Mouse (Mus musculus): ENCODE measurements around the gene Tacc2. TPM values are rescaled to one million over a fixed set of nuclear protein-coding genes. Genes with fewer than 3 reads are reported as not detected.
A peak's percentile ranks its signal among the peaks of the same experiment; 100 is the strongest.

Tacc2 gene
- polyA plus RNA-seq, 1 experiment from 2014 or later = 53.7 TPM

DNA sequence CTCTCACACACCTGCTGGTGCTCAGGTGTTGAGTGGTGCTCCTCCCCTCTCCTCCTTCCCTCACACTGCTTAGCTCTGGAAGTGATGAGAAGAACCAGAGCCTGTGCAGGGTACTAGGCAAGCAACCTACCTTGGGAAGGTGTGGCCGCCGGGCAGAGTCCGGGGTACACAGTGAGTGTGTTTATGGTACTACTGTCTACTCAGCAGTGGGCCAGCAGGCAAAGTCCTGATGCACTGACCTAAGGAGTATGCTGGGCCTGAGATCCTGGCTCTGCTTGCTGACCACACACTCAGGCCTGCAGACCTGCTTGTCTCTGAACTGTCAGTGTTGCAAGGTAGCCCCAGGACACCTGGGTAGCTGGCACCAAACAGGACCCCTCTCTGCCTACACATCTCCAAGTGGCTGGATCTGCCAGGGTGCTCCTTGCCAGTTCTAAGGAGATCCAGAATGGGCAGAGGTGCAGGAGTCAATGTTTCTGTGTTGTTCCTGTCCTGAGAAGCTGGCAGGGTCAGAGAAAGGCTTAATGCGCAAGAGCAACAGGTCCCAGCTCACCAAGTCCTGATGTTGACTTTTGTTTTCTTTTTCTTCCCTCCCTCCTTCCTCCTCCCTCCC is 57.1 kb downstream of the Tacc2 start:
- H3K9me3 ChIP-seq (replicated peaks) = no peaks in the 10 kb centered on the region
- WGBS = 82% methylated on average over 4 of the region's 4 CpGs
- no peak overlapping the region for H3K4me2 ChIP-seq
- H3K27ac ChIP-seq (ENCODE audit: poor library complexity, severe bottlenecking) = no peak overlapping the region
- no peak overlapping the region for H3K9ac ChIP-seq
- H3K36me3 ChIP-seq = no peaks in the 10 kb centered on the region
- no peak overlapping the region for H3K4me3 ChIP-seq
- H3K4me1 ChIP-seq (replicated peaks) = peaks cover 46% of the 10 kb centered on the region
- H3K27me3 ChIP-seq (replicated peaks) = no peaks in the 10 kb centered on the region
- no peak for ATAC-seq (ENCODE audit: insufficient number of reproducible peaks, low FRiP score)

DNA sequence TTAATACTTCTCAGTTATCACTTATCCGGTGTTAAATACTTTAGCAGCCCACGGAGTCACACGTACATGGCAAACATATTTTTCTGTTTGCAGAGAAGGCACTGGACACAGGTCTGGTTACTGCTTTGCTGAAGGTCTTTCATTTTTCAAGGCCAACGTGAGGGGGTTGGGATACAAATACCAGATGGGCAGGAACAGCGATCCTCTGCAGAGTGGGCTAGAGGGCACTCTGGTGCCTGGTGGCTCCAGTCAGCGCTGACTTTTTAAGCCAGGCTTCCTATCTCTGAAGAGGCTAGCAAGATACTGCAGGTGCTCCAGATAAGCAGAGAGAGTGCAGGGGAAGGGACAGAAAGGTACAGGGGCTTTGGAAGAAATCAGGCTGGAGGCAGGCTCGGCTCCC is 58.0 kb downstream of the Tacc2 start:
- no peak for ATAC-seq (ENCODE audit: insufficient number of reproducible peaks, low FRiP score)
- WGBS = 28% methylated on average over 7 of the region's 7 CpGs
- Histone ChIP-seq H3K4me3 (no peak overlapping the region), H3K9me3 (replicated peaks) (no peaks in the 10 kb centered on the region), H3K36me3 (no peaks in the 10 kb centered on the region), H3K4me1 (replicated peaks) (peaks cover 44% of the 10 kb centered on the region), H3K9ac (no peak overlapping the region), H3K27ac (ENCODE audit: poor library complexity, severe bottlenecking) (no peak overlapping the region), H3K27me3 (replicated peaks) (no peaks in the 10 kb centered on the region), H3K4me2 (no peak overlapping the region)

DNA sequence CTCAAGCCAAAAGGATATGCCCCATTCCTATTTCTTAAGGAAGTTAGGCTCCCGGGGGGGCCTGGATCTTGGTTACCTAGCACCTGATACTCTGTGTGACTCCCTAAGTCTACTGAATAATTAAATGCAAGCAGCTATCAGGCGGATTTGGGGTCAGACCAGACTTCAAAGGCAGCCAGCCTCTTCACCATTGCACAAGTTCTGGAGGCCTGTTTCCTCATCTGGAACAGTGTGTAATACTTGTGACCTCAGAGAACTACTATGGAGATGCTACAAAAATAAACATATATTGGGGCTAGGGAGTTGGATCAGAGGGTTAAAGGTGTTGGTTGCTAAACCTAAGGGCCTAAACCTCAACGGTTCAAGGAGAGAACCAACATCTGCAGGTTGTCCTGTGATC is 59.0 kb downstream of the Tacc2 start:
- no peak overlapping the region for H3K9ac ChIP-seq
- WGBS = 77% methylated on average over 3 of the region's 3 CpGs
- no peak overlapping the region for H3K27ac ChIP-seq (ENCODE audit: poor library complexity, severe bottlenecking)
- no peaks in the 10 kb centered on the region for H3K27me3 ChIP-seq (replicated peaks)
- H3K9me3 ChIP-seq (replicated peaks) = no peaks in the 10 kb centered on the region
- ATAC-seq (ENCODE audit: insufficient number of reproducible peaks, low FRiP score) = no peak
- no peak overlapping the region for H3K4me2 ChIP-seq
- H3K4me3 ChIP-seq = no peak overlapping the region
- no peaks in the 10 kb centered on the region for H3K36me3 ChIP-seq
- H3K4me1 ChIP-seq (replicated peaks) = peaks cover 40% of the 10 kb centered on the region

DNA sequence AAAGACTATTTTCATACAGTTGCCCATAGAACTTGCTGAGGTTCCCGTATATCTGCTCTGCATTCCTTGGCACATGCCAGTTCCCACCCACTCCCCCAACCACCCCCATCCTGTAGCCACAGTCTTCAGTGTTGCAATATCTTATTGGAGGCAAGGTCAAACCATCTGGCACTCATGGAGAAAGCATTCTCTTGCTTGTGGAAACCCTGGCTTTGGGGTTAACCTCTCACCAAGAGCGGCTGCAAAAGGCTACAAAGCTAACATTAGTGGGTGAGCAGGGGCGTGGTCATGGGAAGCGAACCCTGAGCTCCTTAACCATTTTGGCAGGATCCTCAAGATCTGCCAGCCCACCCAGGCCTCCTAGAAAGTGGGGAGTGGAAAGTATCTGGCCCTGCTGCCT is 59.7 kb downstream of the Tacc2 start:
- no peaks in the 10 kb centered on the region for H3K36me3 ChIP-seq
- no peaks in the 10 kb centered on the region for H3K27me3 ChIP-seq (replicated peaks)
- peaks cover 40% of the 10 kb centered on the region for H3K4me1 ChIP-seq (replicated peaks)
- H3K4me3 ChIP-seq = no peak overlapping the region
- 79% methylated on average over 4 of the region's 4 CpGs for WGBS
- no peaks in the 10 kb centered on the region for H3K9me3 ChIP-seq (replicated peaks)
- no peak overlapping the region for H3K9ac ChIP-seq
- no peak for ATAC-seq (ENCODE audit: insufficient number of reproducible peaks, low FRiP score)
- no peak overlapping the region for H3K4me2 ChIP-seq
- H3K27ac ChIP-seq (ENCODE audit: poor library complexity, severe bottlenecking) = no peak overlapping the region

DNA sequence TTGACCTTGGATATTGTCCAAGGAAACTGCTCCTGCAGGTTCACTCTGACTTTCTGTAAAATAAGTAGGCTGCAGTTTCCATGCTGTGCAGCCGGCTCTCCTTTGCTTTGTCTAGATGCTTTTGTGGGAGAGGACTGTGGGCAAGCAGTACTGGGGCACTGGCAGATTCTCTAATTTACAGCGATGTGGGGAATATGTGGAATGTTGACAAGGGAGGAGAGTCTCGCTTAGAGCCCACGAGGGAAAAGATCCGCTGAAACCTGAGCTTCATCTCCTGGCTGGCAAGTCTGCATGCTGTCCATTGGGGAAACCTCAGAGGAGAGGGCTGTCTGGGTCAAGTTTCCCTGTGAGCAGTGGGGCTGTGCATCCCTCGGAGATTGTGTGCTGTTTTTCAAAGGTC is 60.6 kb downstream of the Tacc2 start:
- 32% methylated on average over 6 of the region's 6 CpGs for WGBS
- ATAC-seq (ENCODE audit: insufficient number of reproducible peaks, low FRiP score) = no peak

DNA sequence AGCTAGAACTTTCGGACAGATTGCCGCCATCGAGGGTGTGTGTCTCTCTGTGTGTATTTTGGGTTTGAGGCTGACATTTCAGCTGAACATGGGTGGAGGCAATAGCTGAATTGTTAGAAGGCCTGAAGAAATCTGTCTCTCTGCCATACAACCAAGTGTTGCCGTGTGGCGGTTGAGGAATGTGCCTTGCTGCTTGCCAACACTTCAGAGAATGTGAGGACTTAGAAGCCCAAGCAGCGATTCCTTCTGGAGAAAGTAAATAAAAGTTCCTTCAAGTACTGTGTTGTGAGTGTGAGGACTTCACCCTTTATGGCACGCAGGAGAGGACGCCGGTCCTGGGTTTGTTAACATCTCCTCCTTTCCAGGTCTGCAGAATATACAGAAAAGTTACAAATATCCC is 63.4 kb downstream of the Tacc2 start:
- H3K9ac ChIP-seq = no peak overlapping the region
- H3K4me1 ChIP-seq (replicated peaks) = peaks cover 44% of the 10 kb centered on the region
- H3K27ac ChIP-seq (ENCODE audit: poor library complexity, severe bottlenecking) = no peak overlapping the region
- no peak overlapping the region for H3K4me2 ChIP-seq
- no peak for ATAC-seq (ENCODE audit: insufficient number of reproducible peaks, low FRiP score)
- H3K27me3 ChIP-seq (replicated peaks) = no peaks in the 10 kb centered on the region
- no peaks in the 10 kb centered on the region for H3K9me3 ChIP-seq (replicated peaks)
- no peak overlapping the region for H3K4me3 ChIP-seq
- whole genome bisulfite sequencing = 82% methylated on average over 9 of the region's 9 CpGs
- no peaks in the 10 kb centered on the region for H3K36me3 ChIP-seq

More for the DNA sequence above, 60.6 kb downstream of the Tacc2 start:
- Histone ChIP-seq H3K27ac (ENCODE audit: poor library complexity, severe bottlenecking) (no peak overlapping the region), H3K4me3 (no peak overlapping the region), H3K27me3 (replicated peaks) (no peaks in the 10 kb centered on the region), H3K4me2 (no peak overlapping the region), H3K4me1 (replicated peaks) (peaks cover 42% of the 10 kb centered on the region), H3K36me3 (no peaks in the 10 kb centered on the region), H3K9ac (0 out of 2 replicates have a peak overlapping the region, but pooled peaks have one; percentile 20), H3K9me3 (replicated peaks) (no peaks in the 10 kb centered on the region)

DNA sequence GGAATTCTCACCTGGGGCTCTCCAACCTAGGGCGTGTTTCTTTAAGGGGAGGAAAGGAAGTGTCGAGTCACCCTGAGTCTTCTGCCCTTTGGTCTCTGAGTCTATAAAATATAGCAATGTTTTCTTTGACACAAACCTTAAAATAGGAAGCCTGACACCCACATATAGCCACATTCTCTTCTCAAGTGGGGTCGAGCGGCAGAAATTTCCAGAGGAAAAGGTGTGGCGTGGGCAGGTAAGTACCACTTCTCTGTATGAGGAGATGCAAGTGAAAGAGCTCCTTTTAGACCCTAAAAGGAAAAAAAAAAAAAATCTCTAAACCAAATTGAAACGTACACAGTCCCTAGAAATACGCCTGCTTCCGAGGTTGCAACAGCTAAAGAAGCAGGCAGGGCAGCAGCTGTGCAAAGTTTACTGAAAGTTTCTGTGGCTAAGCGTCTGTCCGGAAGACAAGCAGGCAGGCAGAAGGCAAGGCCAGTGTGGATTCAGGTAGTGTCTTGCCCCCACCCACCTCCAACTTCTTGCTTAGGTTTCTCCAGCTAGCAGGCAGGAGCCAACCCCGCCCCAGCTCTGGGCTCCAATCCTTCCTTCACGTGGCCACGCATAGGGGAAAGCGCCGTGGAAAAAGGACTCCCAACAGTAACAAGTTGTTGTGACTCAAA is 68.2 kb downstream of the Tacc2 start:
- peak overlapping the region; percentile 66 for H3K4me3 ChIP-seq
- 9% methylated on average over 15 of the region's 15 CpGs for WGBS
- H3K36me3 ChIP-seq = no peaks in the 10 kb centered on the region
- H3K4me1 ChIP-seq (replicated peaks) = peaks cover 61% of the 10 kb centered on the region
- H3K4me2 ChIP-seq = peak overlapping the region; percentile 75
- peak; percentile 49 for ATAC-seq (ENCODE audit: insufficient number of reproducible peaks, low FRiP score)
- H3K27ac ChIP-seq (ENCODE audit: poor library complexity, severe bottlenecking) = peak overlapping the region; percentile 99
- H3K27me3 ChIP-seq (replicated peaks) = no peaks in the 10 kb centered on the region
- H3K9ac ChIP-seq = peak overlapping the region; percentile 92
- no peaks in the 10 kb centered on the region for H3K9me3 ChIP-seq (replicated peaks)

DNA sequence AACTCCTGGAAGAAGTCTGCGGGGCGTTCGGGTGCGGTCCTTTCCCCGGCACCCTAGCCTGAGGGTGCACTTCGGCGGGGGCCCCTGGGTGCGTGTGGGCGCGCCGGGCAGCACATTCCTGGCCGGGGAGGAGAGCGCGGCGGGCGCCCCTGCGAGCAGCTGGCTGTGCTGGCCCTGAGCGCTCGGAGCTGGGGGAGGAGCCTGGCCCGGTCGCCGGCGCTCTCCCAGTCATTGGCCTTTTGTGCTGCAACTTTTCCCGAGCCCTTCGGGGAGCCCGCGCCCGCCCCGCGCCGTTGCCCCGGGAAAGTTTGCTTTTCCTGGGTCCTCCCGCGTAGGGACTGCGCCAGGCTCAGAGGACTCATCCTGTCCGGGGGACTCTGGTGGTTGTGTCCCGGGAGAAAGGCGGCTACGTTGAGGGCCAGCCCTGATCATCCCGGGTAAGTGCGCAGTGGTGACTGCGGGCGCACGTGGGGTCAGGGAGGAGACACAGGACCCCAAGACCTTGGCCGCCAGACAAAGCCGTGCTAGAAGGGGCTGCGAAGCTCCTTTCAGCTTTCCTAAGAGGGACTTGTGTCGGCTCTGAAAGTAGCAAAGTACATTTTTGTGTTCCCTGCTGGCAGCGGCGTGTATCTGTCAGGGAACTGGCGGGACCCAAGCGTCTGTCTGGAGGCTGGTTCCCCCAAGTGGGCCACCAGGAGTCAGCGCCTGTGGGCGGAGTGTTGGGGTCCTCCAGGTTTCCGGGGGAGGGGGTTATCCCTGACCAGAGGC is 68.9 kb downstream of the Tacc2 start:
- WGBS = under 1% methylated on average over 53 of the region's 55 CpGs
- no peaks in the 10 kb centered on the region for H3K27me3 ChIP-seq (replicated peaks)
- H3K36me3 ChIP-seq = no peaks in the 10 kb centered on the region
- peak overlapping the region; percentile 92 for H3K9ac ChIP-seq
- H3K4me1 ChIP-seq (replicated peaks) = peaks cover 67% of the 10 kb centered on the region
- peak; percentile 87 for ATAC-seq (ENCODE audit: insufficient number of reproducible peaks, low FRiP score)
- H3K27ac ChIP-seq (ENCODE audit: poor library complexity, severe bottlenecking) = peak overlapping the region; percentile 99
- H3K4me2 ChIP-seq = peak overlapping the region; percentile 75
- peak overlapping the region; percentile 66 for H3K4me3 ChIP-seq
- H3K9me3 ChIP-seq (replicated peaks) = no peaks in the 10 kb centered on the region

DNA sequence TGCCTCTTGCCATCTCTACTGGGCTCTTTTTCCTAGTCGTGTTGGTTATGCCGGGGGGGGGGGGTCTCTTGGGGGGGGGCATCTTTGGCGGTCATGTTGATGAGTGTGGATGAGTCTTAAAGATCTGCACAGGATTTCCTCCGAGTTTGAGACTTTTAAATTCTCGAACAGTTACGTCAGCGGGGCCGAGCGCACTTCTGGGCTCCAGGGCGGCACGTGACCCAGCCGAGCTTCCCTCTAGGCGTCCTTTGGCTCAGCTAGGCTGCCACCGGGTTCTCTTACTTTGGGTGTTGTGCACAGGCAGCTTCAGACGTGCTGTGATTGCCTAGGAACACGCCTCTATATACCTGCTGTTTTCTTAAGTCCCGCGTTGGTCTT is 69.5 kb downstream of the Tacc2 start:
- H3K4me1 ChIP-seq (replicated peaks) = peaks cover 67% of the 10 kb centered on the region
- H3K36me3 ChIP-seq = no peaks in the 10 kb centered on the region
- H3K9ac ChIP-seq = peak overlapping the region; percentile 92
- H3K4me3 ChIP-seq = peak overlapping the region; percentile 66
- H3K9me3 ChIP-seq (replicated peaks) = no peaks in the 10 kb centered on the region
- peak overlapping the region; percentile 99 for H3K27ac ChIP-seq (ENCODE audit: poor library complexity, severe bottlenecking)
- H3K4me2 ChIP-seq = peak overlapping the region; percentile 75
- under 1% methylated on average over 18 of the region's 18 CpGs for WGBS
- ATAC-seq (ENCODE audit: insufficient number of reproducible peaks, low FRiP score) = peak; percentile 77
- H3K27me3 ChIP-seq (replicated peaks) = no peaks in the 10 kb centered on the region

DNA sequence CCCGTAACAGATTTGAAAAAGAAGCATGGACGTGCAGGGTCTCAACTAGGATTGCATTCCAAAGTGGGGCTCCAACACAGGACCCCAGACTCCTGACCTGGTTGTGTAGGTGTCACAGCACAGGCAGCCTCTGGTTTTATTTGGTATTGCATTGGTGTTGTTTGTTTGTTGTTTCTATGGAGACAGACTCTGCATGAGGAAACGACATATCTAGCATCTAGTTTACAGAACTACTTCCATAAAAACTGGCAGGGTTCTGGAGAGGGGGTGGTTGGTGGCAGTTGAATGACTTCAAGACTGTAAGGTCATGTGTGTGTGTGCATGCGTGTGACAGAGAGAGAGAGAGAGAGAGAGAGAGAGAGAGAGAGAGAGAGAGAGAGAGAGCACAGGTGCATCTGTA is 70.8 kb downstream of the Tacc2 start:
- Histone ChIP-seq H3K27me3 (replicated peaks) (no peaks in the 10 kb centered on the region), H3K4me3 (peak overlapping the region; percentile 66), H3K36me3 (no peaks in the 10 kb centered on the region), H3K4me1 (replicated peaks) (peaks cover 72% of the 10 kb centered on the region), H3K4me2 (peak overlapping the region; percentile 75), H3K9me3 (replicated peaks) (no peaks in the 10 kb centered on the region), H3K27ac (ENCODE audit: poor library complexity, severe bottlenecking) (peak overlapping the region; percentile 99), H3K9ac (peak overlapping the region; percentile 92)
- ATAC-seq (ENCODE audit: insufficient number of reproducible peaks, low FRiP score) = no peak
- WGBS = 57% methylated on average over 4 of the region's 4 CpGs

DNA sequence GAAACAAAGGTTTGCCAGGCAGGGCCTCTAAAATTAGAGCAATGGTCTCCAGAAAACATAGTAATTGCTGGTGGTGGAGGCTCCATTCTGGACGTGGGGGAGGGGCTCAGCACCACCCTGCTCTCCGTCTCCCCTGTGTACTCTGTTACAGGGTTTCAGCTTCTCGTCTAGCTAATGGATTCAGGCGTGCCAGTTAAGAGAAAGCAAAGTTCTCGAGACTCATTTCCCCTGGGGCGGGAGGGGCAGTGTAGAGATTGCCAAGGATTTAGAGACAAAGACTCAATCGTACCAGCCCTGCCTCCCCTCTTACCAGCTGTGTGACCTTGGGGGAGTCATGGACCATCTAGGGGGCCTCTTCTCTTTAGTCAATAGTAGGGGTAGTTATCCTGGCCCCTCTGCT is 72.0 kb downstream of the Tacc2 start:
- H3K9ac ChIP-seq = peak overlapping the region; percentile 47; the same call in 1 of the 2 replicates
- peaks cover 74% of the 10 kb centered on the region for H3K4me1 ChIP-seq (replicated peaks)
- ATAC-seq (ENCODE audit: insufficient number of reproducible peaks, low FRiP score) = no peak
- peak overlapping the region; percentile 99 for H3K27ac ChIP-seq (ENCODE audit: poor library complexity, severe bottlenecking)
- H3K4me2 ChIP-seq = peak overlapping the region; percentile 75
- 27% methylated on average over 7 of the region's 7 CpGs for WGBS
- H3K27me3 ChIP-seq (replicated peaks) = no peaks in the 10 kb centered on the region
- no peaks in the 10 kb centered on the region for H3K36me3 ChIP-seq
- H3K9me3 ChIP-seq (replicated peaks) = no peaks in the 10 kb centered on the region
- no peak overlapping the region for H3K4me3 ChIP-seq
